Mouse (Mus musculus): ENCODE measurements at regions not wholly inside any gene's neighbourhood (a gene's known extent, or its start where the extent isn't known, plus 50 kb on each side); places are given as distances from the start of the nearest gene placed in this dataset.

DNA sequence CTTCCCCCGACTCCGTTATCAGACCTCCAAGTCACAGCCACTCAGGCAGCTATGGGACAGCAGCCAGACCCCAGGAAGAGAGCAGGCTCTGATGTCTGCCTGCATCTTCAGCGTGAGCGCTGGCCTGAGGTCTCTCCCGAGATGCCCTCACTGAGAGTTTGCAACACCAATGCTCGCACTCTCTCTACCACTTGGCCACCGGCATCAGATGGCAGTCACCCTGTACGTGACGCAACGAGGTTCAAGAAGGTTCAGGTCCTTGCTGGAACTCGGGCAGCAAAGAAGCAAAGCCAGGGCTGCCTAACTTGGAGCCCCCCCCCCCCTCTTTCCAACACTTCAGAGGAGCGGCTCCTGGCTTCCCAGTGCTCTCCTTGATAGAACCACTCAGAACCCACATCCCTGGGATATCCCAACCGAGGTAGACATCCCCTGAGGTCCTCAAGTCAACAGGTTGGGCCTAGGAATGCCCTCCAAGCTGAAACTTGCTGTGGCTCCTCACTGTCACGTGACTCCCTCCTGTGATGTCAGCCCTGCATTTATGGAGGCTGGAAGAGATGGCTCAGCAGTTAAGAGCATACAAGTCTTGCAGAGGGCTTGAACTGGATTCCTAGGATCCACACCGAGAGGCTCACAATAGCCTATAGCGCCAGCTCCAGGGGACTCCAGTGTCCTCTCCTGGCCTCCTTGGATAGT, 91.9 kb downstream of the Vegfa start:
- DNase-seq (ENCODE audit: low read depth, low spot score) = no peak
- Histone ChIP-seq H3K27me3 (ENCODE audit: control insufficient read depth, insufficient read depth, low read length, poor library complexity, severe bottlenecking) (no peaks in the 10 kb centered on the region), H3K36me3 (ENCODE audit: control insufficient read depth, insufficient read depth, low read length, poor library complexity, severe bottlenecking) (no peaks in the 10 kb centered on the region)

DNA sequence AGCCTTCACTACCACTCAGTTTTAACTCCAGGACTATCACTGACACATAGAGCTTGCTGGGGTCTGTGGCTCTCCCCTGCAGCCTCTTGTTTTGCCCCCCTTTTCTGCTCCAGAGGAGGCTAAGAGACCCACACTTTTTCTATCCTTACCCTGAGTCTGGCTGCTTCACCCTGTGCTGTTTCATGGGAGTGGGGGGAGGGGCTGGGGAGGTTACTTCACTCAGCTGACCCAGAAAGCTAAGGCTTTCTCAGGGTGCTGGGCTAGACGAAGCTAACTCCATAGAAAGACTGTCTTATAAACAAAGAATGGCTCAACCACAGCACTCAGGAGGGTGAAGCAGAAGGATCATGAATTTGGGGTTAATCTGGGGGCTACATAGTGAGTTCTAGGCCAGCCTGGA, 93.9 kb downstream of the Vegfa start:
- no peak for DNase-seq (ENCODE audit: low read depth, low spot score)
- no peaks in the 10 kb centered on the region for H3K36me3 ChIP-seq (ENCODE audit: control insufficient read depth, insufficient read depth, low read length, poor library complexity, severe bottlenecking)
- H3K27me3 ChIP-seq (ENCODE audit: control insufficient read depth, insufficient read depth, low read length, poor library complexity, severe bottlenecking) = no peaks in the 10 kb centered on the region

DNA sequence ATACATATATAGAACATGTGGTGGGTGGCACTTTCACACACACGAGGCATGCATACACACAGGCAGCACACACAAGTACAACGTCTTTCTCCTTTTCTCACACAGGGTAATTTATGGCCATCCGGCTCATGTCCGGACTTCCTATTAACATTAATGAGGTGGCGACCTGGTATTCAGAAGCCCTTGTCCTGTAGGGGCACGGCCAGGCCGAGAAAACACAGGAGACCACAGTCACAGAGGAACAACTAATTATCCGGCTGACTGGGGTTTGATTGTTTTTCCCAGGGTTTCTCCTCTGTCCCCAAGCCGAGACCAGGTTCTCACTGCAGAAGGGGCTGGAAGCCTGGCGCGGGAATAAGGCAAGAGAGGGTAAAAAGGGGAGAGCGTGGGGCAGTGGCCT, 95.6 kb downstream of the Vegfa start:
- DNase-seq (ENCODE audit: low read depth, low spot score) = no peak
- Histone ChIP-seq H3K36me3 (ENCODE audit: control insufficient read depth, insufficient read depth, low read length, poor library complexity, severe bottlenecking) (no peaks in the 10 kb centered on the region), H3K27me3 (ENCODE audit: control insufficient read depth, insufficient read depth, low read length, poor library complexity, severe bottlenecking) (no peaks in the 10 kb centered on the region)

DNA sequence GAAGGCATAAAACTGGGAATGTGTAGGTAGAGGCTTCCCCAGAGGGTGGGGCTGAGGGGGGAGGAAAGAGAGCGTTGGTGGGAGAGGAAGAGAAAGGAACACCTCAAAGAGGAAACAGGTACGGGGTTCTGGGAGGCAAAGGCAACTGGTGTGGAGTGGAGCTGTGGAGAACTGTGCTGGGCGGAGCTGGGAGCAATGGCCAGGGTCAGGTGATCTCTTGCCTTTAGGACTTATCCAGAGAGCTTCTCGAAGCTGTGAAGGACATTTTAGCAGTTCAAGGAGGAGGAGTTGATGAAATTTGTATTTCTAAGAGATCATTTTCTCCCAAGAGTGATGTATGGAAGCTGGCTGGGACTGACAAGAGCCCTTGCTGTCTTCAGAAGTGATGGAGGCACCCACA, 96.9 kb downstream of the Vegfa start:
- no peaks in the 10 kb centered on the region for H3K36me3 ChIP-seq (ENCODE audit: control insufficient read depth, insufficient read depth, low read length, poor library complexity, severe bottlenecking)
- H3K27me3 ChIP-seq (ENCODE audit: control insufficient read depth, insufficient read depth, low read length, poor library complexity, severe bottlenecking) = no peaks in the 10 kb centered on the region
- DNase-seq (ENCODE audit: low read depth, low spot score) = no peak

DNA sequence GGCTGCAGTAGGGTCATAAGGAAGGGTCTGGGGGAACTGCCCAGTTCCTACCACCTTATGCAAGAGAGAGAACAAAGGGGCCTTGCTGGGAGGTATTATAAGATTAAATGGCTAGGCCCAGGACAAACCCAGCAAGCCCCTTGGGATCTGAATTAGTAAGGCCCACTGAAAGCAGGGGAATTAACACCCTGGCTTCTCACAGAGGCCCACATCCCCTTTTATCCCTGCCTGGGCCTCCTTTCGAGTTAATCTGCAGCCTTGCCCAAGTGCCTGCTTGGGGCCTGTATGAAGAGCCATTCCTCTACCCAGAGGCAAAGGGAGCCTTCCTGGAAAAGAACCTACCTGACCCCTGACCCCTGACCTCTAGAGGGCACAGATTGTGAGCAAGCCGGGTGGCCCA, 98.2 kb downstream of the Vegfa start:
- no peak for DNase-seq (ENCODE audit: low read depth, low spot score)
- Histone ChIP-seq H3K36me3 (ENCODE audit: control insufficient read depth, insufficient read depth, low read length, poor library complexity, severe bottlenecking) (no peaks in the 10 kb centered on the region), H3K27me3 (ENCODE audit: control insufficient read depth, insufficient read depth, low read length, poor library complexity, severe bottlenecking) (no peaks in the 10 kb centered on the region)

DNA sequence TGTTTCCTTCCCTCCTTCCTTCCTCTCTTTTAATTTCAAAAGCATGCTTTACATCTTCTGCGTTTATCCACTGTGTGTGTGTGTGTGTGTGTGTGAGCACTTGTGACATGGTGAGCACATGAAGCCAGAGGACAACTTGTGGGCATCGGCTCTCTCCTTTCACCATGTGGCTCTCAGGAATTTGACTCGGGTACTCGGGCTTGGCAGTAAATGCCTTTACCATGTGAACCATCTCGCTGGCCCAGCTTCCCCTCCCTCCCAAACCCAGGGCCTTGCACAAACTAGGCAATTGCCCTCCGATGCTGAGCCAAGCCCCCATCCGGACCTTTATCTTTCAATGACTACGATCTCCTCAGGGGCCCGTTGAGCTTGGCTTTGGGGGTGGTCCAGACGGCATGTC, 99.1 kb downstream of the Vegfa start:
- Histone ChIP-seq H3K27me3 (ENCODE audit: control insufficient read depth, insufficient read depth, low read length, poor library complexity, severe bottlenecking) (no peaks in the 10 kb centered on the region), H3K36me3 (ENCODE audit: control insufficient read depth, insufficient read depth, low read length, poor library complexity, severe bottlenecking) (no peaks in the 10 kb centered on the region)
- DNase-seq (ENCODE audit: low read depth, low spot score) = no peak

DNA sequence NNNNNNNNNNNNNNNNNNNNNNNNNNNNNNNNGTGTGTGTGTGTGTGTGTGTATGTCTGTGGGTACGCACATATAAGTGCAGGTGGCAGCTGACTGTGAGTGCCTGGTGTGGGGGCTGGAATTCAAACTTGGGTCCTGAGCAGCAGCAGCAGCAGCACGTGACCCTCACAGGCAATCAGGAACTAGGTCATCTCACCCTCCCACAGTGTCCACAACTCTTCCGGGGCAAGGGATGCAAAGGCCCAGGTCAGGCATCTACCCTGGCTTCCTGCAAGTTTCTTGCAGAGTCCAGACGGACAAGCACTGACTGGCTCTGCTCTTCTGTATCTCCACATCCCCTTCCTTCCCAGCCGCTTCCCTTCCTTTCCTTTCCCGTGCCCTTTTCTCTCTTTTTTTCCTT, 99.6 kb downstream of the Vegfa start:
- H3K36me3 ChIP-seq (ENCODE audit: control insufficient read depth, insufficient read depth, low read length, poor library complexity, severe bottlenecking) = no peaks in the 10 kb centered on the region
- DNase-seq (ENCODE audit: low read depth, low spot score) = no peak
- H3K27me3 ChIP-seq (ENCODE audit: control insufficient read depth, insufficient read depth, low read length, poor library complexity, severe bottlenecking) = no peaks in the 10 kb centered on the region

DNA sequence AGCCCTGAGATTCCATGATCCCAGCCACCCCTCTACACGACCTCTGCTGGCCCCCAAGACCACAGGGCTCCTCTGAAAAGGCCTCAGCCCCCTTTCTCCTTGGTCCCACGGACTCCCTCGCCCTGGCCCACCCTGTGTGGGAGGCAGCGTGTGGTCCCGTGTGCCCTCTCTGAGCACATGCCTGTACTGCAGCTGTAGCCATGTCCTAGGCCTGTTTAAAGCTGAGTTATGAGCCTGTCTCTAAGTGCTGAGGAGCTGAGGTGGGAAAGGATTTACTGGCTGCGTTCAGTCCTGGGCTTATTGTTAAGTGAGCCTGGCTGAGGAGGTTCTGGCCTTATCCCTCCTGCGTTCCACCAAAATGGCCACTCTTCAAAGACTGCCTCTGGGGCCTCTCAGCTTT, 102.6 kb downstream of the Vegfa start:
- no peak for DNase-seq (ENCODE audit: low read depth, low spot score)
- H3K36me3 ChIP-seq (ENCODE audit: control insufficient read depth, insufficient read depth, low read length, poor library complexity, severe bottlenecking) = no peaks in the 10 kb centered on the region
- no peaks in the 10 kb centered on the region for H3K27me3 ChIP-seq (ENCODE audit: control insufficient read depth, insufficient read depth, low read length, poor library complexity, severe bottlenecking)

DNA sequence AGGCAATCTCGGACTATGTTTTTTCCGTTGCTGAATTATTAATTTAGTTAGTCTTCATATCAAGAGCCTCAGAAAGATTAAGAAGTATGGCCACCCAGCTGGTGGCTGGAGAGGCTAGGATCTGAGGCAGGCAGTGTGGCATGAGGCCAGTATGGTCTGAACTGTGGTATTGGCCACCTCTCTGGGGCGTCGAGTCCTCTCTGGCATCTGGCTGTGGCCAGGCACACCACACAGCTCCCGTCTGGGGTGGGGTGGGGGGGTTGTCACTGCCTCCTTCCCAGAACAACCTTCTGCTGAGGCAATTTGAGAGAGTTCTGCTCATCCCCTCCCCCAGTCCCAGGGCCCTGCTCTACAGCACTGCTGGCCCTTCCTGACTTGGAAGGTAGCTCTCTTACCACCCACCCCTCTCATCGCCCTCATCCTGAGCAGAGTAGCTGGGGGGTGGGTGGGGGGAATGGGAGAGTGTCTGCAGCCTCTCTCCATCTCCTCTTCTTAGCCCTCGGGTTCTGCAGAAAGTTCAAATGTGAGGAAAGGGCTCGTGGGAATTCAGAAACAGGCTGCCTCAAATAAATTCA, 103.2 kb downstream of the Vegfa start:
- H3K36me3 ChIP-seq (ENCODE audit: control insufficient read depth, insufficient read depth, low read length, poor library complexity, severe bottlenecking) = no peaks in the 10 kb centered on the region
- H3K27me3 ChIP-seq (ENCODE audit: control insufficient read depth, insufficient read depth, low read length, poor library complexity, severe bottlenecking) = no peaks in the 10 kb centered on the region
- DNase-seq (ENCODE audit: low read depth, low spot score) = no peak

DNA sequence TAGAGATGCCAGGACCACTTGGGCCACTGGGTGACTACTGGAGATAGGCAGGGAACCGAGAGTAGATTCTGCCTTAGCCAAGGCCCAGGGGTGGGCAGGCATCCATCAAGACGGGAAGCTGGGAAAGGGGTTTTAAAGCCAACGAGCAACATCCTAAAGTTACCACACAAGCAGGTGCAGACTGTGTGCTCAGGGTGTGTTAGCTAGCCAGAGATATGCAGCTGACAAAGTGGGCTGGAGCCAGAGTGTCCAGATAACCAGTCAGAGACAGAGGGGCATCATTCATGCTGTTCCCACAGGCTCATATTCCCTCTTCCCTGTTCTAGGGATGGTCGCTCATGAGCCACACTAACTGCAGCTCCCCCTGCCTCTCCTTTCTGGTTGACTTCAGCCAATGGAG, 104.2 kb downstream of the Vegfa start:
- no peak for DNase-seq (ENCODE audit: low read depth, low spot score)
- no peaks in the 10 kb centered on the region for H3K36me3 ChIP-seq (ENCODE audit: control insufficient read depth, insufficient read depth, low read length, poor library complexity, severe bottlenecking)
- H3K27me3 ChIP-seq (ENCODE audit: control insufficient read depth, insufficient read depth, low read length, poor library complexity, severe bottlenecking) = no peaks in the 10 kb centered on the region

DNA sequence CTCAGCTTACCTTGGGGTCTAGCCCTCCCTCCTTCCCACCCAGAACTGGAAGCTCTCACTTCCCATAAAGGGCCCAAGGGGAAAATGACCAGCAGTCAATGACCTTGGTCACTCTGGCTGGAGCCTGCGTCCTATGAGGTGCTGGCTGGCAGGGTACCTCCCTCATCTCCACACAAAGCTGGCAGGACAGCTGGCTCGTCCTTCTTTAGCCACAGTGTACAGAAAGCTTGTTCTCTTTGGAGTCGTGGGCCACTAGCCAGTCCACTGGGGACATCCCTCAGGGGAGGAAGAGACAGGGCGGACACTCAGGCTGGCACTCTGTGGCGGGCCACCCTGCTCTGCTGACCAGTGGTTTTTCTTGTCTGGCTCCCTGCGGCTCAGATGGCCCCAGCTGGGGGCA, 106.3 kb downstream of the Vegfa start:
- Histone ChIP-seq H3K27me3 (ENCODE audit: control insufficient read depth, insufficient read depth, low read length, poor library complexity, severe bottlenecking) (no peaks in the 10 kb centered on the region), H3K36me3 (ENCODE audit: control insufficient read depth, insufficient read depth, low read length, poor library complexity, severe bottlenecking) (no peaks in the 10 kb centered on the region)
- no peak for DNase-seq (ENCODE audit: low read depth, low spot score)

DNA sequence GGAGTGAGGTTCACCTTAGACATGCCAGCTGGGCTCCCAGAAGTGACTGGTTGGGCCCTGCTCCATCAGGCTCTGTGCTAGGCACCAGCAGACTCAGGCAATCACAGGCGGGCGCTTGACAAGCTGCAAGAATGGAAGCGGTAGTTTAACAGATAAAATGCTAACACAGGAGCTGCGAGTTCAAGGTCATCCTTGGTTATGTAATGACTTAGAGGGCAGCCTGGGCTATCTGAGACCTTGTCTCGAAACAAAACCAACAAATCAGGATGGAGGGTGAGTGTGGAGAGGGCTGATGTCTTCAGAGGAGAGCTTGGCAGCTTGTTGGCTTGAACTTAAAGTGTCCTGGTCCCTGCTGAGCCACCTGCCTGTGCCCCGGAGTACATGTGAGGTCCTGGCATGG, 107.6 kb downstream of the Vegfa start:
- no peak for DNase-seq (ENCODE audit: low read depth, low spot score)
- no peaks in the 10 kb centered on the region for H3K36me3 ChIP-seq (ENCODE audit: control insufficient read depth, insufficient read depth, low read length, poor library complexity, severe bottlenecking)
- no peaks in the 10 kb centered on the region for H3K27me3 ChIP-seq (ENCODE audit: control insufficient read depth, insufficient read depth, low read length, poor library complexity, severe bottlenecking)

DNA sequence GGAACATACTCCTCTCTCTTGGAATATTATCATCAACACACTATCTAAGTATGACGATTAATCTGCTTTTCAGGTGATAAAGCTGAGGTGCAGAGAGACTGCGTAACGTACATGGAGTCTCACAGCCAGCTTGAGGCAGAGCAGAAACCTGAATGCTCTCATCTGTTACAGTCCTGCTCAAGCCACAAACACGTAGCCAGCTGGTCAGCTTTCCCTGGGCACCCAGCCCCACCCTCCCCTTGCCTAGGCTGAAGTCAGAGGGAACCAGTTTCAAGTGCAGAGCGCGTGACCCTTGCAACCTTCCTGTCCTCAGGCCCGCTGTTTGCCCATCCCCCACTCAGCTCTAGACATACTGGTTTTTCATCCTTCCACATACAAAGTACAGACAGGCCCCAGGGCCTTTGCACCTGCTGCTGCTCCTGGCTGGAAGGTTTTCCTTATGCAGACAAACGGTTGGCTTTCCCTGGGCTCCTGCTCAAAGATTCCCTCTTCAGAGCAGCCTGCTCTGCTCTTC, 108.9 kb downstream of the Vegfa start:
- DNase-seq (ENCODE audit: low read depth, low spot score) = no peak
- Histone ChIP-seq H3K27me3 (ENCODE audit: control insufficient read depth, insufficient read depth, low read length, poor library complexity, severe bottlenecking) (no peaks in the 10 kb centered on the region), H3K36me3 (ENCODE audit: control insufficient read depth, insufficient read depth, low read length, poor library complexity, severe bottlenecking) (no peaks in the 10 kb centered on the region)

DNA sequence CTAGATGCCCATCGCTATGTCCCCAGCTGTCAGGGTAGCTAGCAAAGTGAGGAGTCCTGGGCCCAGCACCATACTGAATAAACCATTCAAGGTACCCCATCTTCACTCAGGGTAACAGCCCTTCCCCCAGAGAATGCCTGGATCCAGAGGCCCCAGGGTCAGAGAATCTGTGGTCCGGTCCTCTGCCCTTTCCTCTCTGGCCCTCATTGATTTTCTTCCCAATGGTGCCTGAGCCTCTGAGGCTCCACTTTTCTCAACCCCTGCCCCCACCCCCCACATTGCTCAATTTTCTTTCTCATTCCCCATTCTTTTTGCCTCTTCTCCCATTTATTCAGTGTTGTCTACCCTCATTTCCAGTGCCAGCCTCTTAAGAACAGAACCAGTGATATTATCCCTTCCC, 114.5 kb downstream of the Vegfa start:
- no peak for DNase-seq (ENCODE audit: low read depth, low spot score)
- H3K27me3 ChIP-seq (ENCODE audit: control insufficient read depth, insufficient read depth, low read length, poor library complexity, severe bottlenecking) = no peaks in the 10 kb centered on the region
- H3K36me3 ChIP-seq (ENCODE audit: control insufficient read depth, insufficient read depth, low read length, poor library complexity, severe bottlenecking) = no peaks in the 10 kb centered on the region

DNA sequence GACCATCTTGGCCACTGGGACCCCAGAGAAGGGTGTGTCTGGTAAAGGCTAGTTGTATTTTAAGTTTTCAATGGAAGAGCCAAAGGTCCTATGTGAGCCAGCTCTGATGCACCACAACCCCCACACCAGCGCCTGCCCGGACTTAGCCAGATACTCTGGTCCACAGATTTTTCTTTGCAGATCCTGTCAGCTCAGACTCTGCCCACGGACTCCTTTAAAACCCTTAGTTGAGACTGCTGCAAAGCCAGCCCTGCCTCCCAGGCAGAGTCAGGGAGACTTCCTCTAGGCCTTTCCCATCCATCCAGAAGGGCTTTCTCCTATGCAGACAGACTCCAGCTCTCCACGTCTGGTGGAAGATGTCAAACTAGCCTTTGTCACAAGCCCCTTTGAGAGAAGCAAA, 115.2 kb downstream of the Vegfa start:
- Histone ChIP-seq H3K27me3 (ENCODE audit: control insufficient read depth, insufficient read depth, low read length, poor library complexity, severe bottlenecking) (no peaks in the 10 kb centered on the region), H3K36me3 (ENCODE audit: control insufficient read depth, insufficient read depth, low read length, poor library complexity, severe bottlenecking) (no peaks in the 10 kb centered on the region)
- DNase-seq (ENCODE audit: low read depth, low spot score) = no peak

DNA sequence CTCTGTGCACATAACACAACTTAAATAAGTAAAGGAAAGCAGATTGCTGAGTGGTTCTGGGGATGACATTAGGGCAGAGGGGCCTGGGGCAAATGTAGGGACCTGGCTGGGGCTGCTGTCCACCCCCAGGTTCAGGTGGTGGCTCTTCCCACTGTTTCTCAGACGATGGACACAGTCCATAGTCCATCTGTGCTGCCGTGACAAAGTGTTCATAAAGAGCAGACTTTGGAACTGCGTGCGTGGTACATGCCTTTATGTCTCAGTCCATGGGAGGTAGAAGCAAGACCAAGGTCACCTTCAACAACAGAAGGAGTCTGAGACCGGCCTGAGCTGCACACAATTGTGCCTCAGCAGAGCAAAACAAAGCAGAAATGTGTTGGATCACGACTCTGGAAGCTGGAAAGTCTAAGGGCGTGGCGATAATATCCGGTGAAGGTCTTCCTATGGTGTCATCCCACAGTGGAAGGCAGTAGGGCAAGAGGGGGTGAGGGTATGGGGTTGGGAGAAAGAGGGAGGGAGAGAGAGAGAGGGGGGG, 117.4 kb downstream of the Vegfa start:
- Histone ChIP-seq H3K36me3 (ENCODE audit: control insufficient read depth, insufficient read depth, low read length, poor library complexity, severe bottlenecking) (no peaks in the 10 kb centered on the region), H3K27me3 (ENCODE audit: control insufficient read depth, insufficient read depth, low read length, poor library complexity, severe bottlenecking) (no peaks in the 10 kb centered on the region)
- DNase-seq (ENCODE audit: low read depth, low spot score) = no peak

Data from splenic B cell, adult 2 months (primary cell).